Mouse (Mus musculus) C2C12 (cell line): ENCODE measurements at regions not wholly inside any gene's neighbourhood (a gene's known extent, or its start where the extent isn't known, plus 50 kb on each side); places are given as distances from the start of the nearest gene placed in this dataset.

Source experiments
- CEBPB ChIP-seq: IDR thresholded peaks from one replicate; pipeline ENCODE4 v1.6.1; 2011; ENCODE audit warnings: low read depth, mild to moderate bottlenecking, control low read depth, moderate library complexity
- CTCF ChIP-seq: IDR thresholded peaks from one replicate; pipeline ENCODE4 v1.5.1; 2011; ENCODE audit not compliant: control insufficient read depth, insufficient read depth, insufficient read length
- FOSL1 ChIP-seq: IDR thresholded peaks from one replicate; pipeline ENCODE4 v1.8.0; 2011; ENCODE audit warnings: mild to moderate bottlenecking, low read length; ENCODE audit not compliant: poor library complexity, insufficient read depth, severe bottlenecking
- MAX ChIP-seq: IDR thresholded peaks from one replicate; pipeline ENCODE4 v1.6.1; 2011; ENCODE audit warnings: mild to moderate bottlenecking, control low read depth

DNA sequence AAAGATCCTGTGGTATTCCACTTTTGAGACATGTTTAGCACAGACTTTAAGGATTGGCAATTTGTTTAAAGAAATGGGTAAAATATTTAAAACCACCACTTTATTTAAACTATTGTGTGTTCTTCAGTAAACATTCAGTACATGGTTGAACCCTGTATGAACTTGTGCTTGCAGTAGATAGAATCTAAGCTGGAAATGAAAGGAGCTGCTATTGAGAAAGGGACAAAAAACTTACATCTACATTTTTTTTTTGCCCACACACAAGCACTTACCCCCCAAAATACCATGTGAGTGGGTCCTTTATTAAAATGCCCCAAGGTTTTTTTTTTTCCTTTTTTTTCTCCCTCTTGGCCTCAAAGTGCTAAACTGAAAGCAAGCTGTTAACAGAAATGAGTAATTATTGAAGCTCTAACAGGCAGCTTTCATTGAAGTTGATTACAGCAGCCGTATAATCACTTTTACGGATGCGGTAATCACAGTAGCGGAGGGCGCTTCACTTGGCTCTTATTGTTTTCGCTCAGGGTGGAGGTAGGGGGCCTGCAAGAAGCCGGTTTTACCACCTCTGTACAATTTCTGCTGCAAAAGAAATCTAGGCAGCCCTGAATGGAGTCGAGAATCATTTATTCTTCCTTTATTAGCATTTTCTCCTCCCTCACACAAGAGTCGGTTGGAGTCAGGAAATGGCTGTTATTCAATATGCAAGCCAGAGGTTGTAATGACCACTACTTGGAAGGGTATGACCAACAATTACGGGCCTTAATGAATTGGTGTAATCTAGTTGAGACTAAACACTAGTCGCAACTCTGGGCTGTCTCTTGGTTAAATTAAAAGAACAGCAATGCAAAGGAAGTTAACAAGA, 257.7 kb downstream of the Lmo4 start:
- no peak for TF ChIP-seq CTCF
- no peak for TF ChIP-seq MAX
- no peak for TF ChIP-seq CEBPB
- TF ChIP-seq FOSL1: no peak
